Mouse (Mus musculus): ENCODE measurements around the gene Stil.

The Stil gene

GRCm38 (mm10) chr4:115079821-115080349 is 79.9 kb downstream of the Stil start:
- no peak for DNase-seq (ENCODE audit: low spot score in 2 of 2)

GRCm38 (mm10) chr4:115083031-115083430 is 83.1 kb downstream of the Stil start:
- DNase-seq (ENCODE audit: low spot score in 2 of 2), result no peak

DNA sequence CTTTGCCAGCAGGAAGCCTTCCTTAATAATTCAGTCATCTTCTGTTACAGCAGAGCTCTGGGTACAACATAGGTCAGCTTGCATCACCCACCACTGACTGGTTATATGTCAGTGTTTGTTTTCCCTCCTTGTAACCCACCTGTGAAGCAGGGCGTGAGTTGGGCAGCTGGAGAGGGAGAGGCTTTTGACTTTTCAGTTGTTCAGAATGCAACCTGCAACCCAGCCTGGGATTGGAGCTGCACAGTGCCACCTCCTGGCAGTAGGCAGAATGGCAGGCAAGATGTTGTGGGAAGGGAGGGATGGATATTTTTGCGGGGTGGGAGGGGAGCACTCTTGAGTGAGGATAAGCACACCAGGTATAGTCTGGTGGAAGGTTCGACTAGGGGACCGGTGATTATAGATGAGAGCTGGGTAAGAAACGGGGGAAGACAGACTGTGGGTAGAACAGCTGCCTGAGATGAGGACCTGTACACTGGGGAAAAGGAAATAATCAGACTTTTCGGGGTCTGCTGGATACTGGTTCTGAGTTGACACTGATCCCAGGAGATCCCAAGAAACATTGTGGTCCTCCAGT is 85.7 kb downstream of the Stil start:
- peak; percentile 50 to 65 for DNase-seq (ENCODE audit: low spot score in 2 of 2)

GRCm38 (mm10) chr4:115086257-115086656 is 86.3 kb downstream of the Stil start:
- DNase-seq (ENCODE audit: low spot score in 2 of 2), result no peak

DNA sequence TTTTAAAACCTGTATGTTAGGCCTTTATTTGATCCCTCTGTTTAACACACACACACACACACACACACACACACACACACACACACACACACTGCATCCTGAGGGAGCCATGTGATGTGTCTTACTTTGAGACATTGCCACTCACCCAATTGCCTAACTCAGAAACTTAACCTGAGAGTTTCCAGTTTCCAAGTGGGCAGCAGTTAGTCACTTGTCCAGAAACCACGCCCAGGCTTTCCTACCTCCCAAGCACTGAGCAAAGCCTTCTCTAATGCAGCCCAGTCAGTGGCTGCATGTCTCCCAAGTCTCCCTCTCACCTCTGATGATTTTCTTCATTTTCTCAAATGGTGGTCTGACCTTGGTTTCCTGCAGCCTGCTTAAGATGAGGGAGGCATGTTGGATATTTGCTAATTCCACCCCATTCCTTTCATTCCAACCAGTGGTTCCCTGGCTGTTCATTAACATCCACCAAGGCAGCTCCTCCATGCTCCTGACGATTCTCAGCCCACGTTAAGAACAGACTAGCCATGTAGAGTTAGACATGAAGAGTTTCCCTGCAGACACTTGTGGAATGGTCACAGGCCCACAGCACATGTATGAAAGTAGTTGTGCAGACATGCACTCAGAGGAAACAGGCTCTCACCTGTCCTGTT is 86.9 kb downstream of the Stil start:
- DNase-seq (ENCODE audit: low spot score in 2 of 2), result no peak

DNA sequence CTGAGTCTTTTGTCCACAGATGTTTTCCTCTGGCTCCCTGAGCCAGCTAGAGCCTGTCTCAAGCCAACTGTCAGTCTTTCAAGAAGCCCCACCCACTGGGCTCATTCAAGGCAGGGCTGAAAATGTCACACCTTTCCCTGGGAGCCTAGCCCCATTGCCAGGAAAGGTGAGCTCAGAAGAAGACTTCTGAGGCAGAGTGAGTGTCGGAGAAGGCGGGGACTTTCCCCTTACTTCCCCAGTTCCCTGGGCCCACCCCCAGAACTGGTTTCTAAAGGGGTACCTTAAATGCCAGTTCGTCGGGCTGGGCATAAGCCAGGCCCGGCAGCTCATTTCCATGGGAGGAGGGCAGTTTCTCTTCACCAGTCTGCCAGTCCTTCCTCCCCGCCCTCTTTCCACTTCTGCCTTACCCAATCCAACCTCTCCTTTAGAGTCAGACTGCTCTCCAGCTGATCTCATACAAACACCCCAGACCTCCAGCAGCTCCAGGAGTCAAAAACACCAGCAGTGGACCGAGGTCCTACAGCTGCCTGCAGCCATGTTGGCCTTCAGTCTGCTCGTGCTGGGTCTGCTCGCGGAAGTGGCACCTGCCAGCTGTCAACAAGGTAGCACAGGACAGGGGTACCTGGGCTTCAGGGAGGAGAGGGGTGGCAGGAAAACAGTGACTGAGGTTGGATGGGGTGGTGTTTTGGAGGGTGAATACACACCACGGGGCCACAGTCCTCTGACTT is 88.8 kb downstream of the Stil start, which contains the start of gene Pdzk1ip1:
Pdzk1ip1 (plus strand) TSS at position 98 of the 728 bp plus-strand sequence.
- DNase-seq (ENCODE audit: low spot score in 2 of 2), result no peak

GRCm38 (mm10) chr4:115090592-115090991 is 90.6 kb downstream of the Stil start:
- DNase-seq (ENCODE audit: low spot score in 2 of 2), result no peak

- DNase-seq (ENCODE audit: low spot score in 2 of 2), result no peak
Measured at GRCm38 (mm10) chr4:115091806-115092205, 91.8 kb downstream of the Stil start.

Data from cerebellum, postnatal 4 days (tissue).